17 mouse cellular contexts compared by ENCODE assay signal in genomic region chr11:7606652-7607051, GRCm38 (mm10).
"Had no signal": no experiment of that assay in that cellular context is flagged by ENCODE, and none has a peak within 500 bp of the region (broad histone marks: within the 10 kb centered on the region; RNA-seq: fewer than 3 reads in every experiment).

No protein-coding gene starts in this region.

- DNase-seq: lung, adult 18-20 months; lung, embryonic 14.5 days; lung, postnatal 10 days; lung, postnatal 4 days; midbrain, embryonic 14.5 days; retina, postnatal 1 day; right cerebral cortex, adult 18-20 months; right cerebral cortex, postnatal 25 days; right cerebral cortex, postnatal 4 days; spleen, adult 18-20 months; thymus, adult 18-20 months; thymus, postnatal 14 days; thymus, postnatal 36 days had no signal

- H3K27ac ChIP-seq: midbrain, embryonic 10.5 days; midbrain, embryonic 12.5 days; neural tube, embryonic 13.5 days; neural tube, embryonic 15.5 days had no signal

- H3K27me3 ChIP-seq: midbrain, embryonic 12.5 days; neural tube, embryonic 13.5 days; neural tube, embryonic 15.5 days had no signal

- H3K4me2 ChIP-seq: lung, embryonic 14.5 days; midbrain, embryonic 12.5 days; neural tube, embryonic 13.5 days; neural tube, embryonic 15.5 days had no signal

- H3K36me3 ChIP-seq: midbrain, embryonic 10.5 days; midbrain, embryonic 12.5 days; neural tube, embryonic 13.5 days; neural tube, embryonic 15.5 days had no signal

- H3K4me1 ChIP-seq: midbrain, embryonic 10.5 days; midbrain, embryonic 12.5 days; neural tube, embryonic 13.5 days; neural tube, embryonic 15.5 days had no signal

- H3K9ac ChIP-seq: lung, embryonic 14.5 days; midbrain, embryonic 12.5 days; neural tube, embryonic 13.5 days; neural tube, embryonic 15.5 days had no signal

- H3K4me3 ChIP-seq: midbrain, embryonic 10.5 days; midbrain, embryonic 12.5 days; neural tube, embryonic 13.5 days; neural tube, embryonic 15.5 days had no signal

- H3K9me3 ChIP-seq: midbrain, embryonic 10.5 days; midbrain, embryonic 12.5 days; neural tube, embryonic 13.5 days; neural tube, embryonic 15.5 days had no signal
